Mouse (Mus musculus) frontal cortex, adult 2 months (tissue): ENCODE measurements around the gene Omg. TPM values are rescaled to one million over a fixed set of nuclear protein-coding genes. Genes with fewer than 3 reads are reported as not detected.

Experiments used
- DNase-seq, 2 experiments: peaks; one replicate each; pipeline ENCODE4 v3.0.0; 2022; ENCODE audit warnings: low spot score in 1 of 2; ENCODE audit errors: extremely low spot score in 1 of 2
- polyA plus RNA-seq: library from polyadenylated mRNA; depleted of rRNA; stranded (reverse); fragments of >200 nt; gene quantifications from 2 replicates; pipeline ENCODE4 v1.2.3, GENCODE M21; 2012; rRNA removed

Gene Omg
- polyA plus RNA-seq: 114 and 125 TPM in 2 replicates

- peak; percentile 68 to 83 for DNase-seq
Observed at GRCm38 (mm10) chr11:79503845-79504244, at the start of gene Omg. TSS of gene Omg (minus strand) at chr11:79504084.

- DNase-seq: no peak
Observed at GRCm38 (mm10) chr11:79552622-79553021, 48.7 kb upstream of the Omg start.

- no peak for DNase-seq
Observed at GRCm38 (mm10) chr11:79536293-79536692, 32.4 kb upstream of the Omg start.

- no peak for DNase-seq
Observed at GRCm38 (mm10) chr11:79535554-79535953, 31.7 kb upstream of the Omg start.

GRCm38 (mm10) chr11:79533950-79534690 is 30.2 kb upstream of the Omg start:
- DNase-seq: no peak

GRCm38 (mm10) chr11:79533311-79533710 is 29.4 kb upstream of the Omg start:
- no peak for DNase-seq

- DNase-seq: no peak
Observed at GRCm38 (mm10) chr11:79531485-79531884, 27.6 kb upstream of the Omg start.

GRCm38 (mm10) chr11:79530774-79531173 is 26.9 kb upstream of the Omg start:
- DNase-seq: no peak

- peak in 1 of 2 experiments; percentile 58 for DNase-seq
Observed at GRCm38 (mm10) chr11:79530333-79530761, 26.5 kb upstream of the Omg start, which contains the start of the genes Evi2 and Evi2a. TSS of gene Evi2 (minus strand) at chr11:79530589. TSS of gene Evi2a (minus strand) at chr11:79530609.

- no peak for DNase-seq
Observed at GRCm38 (mm10) chr11:79529736-79530135, 25.9 kb upstream of the Omg start.

GRCm38 (mm10) chr11:79529226-79529625 is 25.3 kb upstream of the Omg start:
- no peak for DNase-seq

- no peak for DNase-seq
Observed at GRCm38 (mm10) chr11:79528601-79529000, 24.7 kb upstream of the Omg start.

GRCm38 (mm10) chr11:79527739-79528384 is 24.0 kb upstream of the Omg start:
- no peak for DNase-seq

- DNase-seq: no peak
Observed at GRCm38 (mm10) chr11:79527015-79527738, 23.3 kb upstream of the Omg start.

- no peak for DNase-seq
Observed at GRCm38 (mm10) chr11:79526549-79526948, 22.7 kb upstream of the Omg start.

GRCm38 (mm10) chr11:79524310-79524575 is 20.4 kb upstream of the Omg start:
- no peak for DNase-seq

GRCm38 (mm10) chr11:79523560-79524309 is 19.9 kb upstream of the Omg start, which contains the start of gene Evi2b:
TSS of gene Evi2b (minus strand) at chr11:79523762.
- no peak for DNase-seq

- no peak for DNase-seq
Observed at GRCm38 (mm10) chr11:79522944-79523343, 19.1 kb upstream of the Omg start.

- DNase-seq: no peak
Observed at GRCm38 (mm10) chr11:79521930-79522329, 18.0 kb upstream of the Omg start.

- no peak for DNase-seq
Observed at GRCm38 (mm10) chr11:79520772-79521171, 16.9 kb upstream of the Omg start.

- DNase-seq: peak; percentile 76 to 80
Observed at GRCm38 (mm10) chr11:79519878-79520291, 16.0 kb upstream of the Omg start.
